Mouse (Mus musculus) liver, adult 2 months (tissue): Measurements from ENCODE around the gene Yars.

Experiments
- CTCF ChIP-seq: fragments of 200-500 bp; IDR thresholded peaks from 2 replicates; pipeline ENCODE4 v1.5.1; 2011; ENCODE audit warnings: low read depth, low read length, control low read depth
- POLR2A ChIP-seq: fragments of 200-500 bp; IDR thresholded peaks from 2 replicates; pipeline ENCODE4 v1.6.1; 2011; ENCODE audit warnings: low read length, control low read depth; ENCODE audit not compliant: insufficient read depth; ENCODE audit errors: extremely low read depth

GRCm38 (mm10) chr4:129140808-129141207, 48.8 kb upstream of the Yars start:
- TF ChIP-seq CTCF (no peak), POLR2A (no peak)
